Mouse (Mus musculus): ENCODE results near the gene Rlbp1. TPM values are rescaled to one million over a fixed set of nuclear protein-coding genes. Genes with fewer than 3 reads are reported as not detected.

Rlbp1 gene
- polyA plus RNA-seq (2016; fragmentation: Nextera tagmentation; extraction: Ambion mirVana): 15.0 and 19.5 TPM in 2 replicates

DNA sequence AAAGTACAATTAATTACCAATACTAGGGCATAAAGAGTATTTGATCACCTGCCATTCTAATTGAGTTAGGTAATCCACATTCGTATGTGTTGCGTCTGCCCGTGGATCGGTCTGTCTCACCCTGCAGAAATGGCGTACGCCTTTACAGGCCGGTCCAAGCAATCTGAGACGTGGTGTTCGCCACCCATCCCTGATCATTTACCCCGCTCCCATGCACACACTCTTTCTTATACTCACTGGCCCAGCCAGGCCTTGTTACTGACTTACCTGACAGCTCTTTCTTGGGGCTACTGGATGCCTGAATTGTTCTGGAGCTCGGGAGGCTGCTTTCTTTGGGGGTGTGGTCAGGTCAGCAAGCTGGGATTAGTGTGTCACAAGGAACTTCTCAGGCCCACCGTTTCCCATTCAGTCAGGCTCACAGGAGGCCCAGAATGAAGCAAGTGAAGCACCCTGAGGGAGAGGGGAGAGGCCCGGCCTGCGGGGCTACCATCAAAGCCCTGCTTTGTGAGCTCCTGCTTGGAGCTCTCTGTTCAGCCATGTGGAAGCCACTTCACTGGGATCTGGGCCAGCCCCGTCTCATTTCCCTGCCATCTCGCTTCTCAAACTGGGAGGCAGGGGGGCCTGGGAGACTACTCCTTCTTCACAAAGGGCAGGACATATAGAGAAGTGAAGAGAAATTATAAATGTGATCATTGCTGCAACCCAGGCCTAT, at the start of gene Rlbp1:
TSS of gene Rlbp1 (minus strand) at position 627 of the 712 bp plus-strand sequence.
- peak; percentile 73; the same call in 1 of the 2 replicates for ATAC-seq (ENCODE audit: low FRiP score)
- H3K27ac ChIP-seq: peak within 1 kb of the TSS; percentile 83
- WGBS: 47% methylated on average over 16 of the region's 16 CpGs
- peak within 1 kb of the TSS; percentile 21; the same call in 1 of the 2 replicates for H3K4me2 ChIP-seq
- no peak within 1 kb of the TSS for H3K4me3 ChIP-seq (replicated peaks)
- no peaks in the 10 kb centered on the region for H3K27me3 ChIP-seq
- no peaks in the 10 kb centered on the region for H3K9me3 ChIP-seq
- no peaks in the 10 kb centered on the region for H3K36me3 ChIP-seq (replicated peaks)
- peaks cover 20% of the 10 kb centered on the region for H3K4me1 ChIP-seq
- 0 out of 2 replicates have a peak within 1 kb of the TSS, but pooled peaks have one; percentile 21 for H3K9ac ChIP-seq

- H3K9me3 ChIP-seq: no peaks in the 10 kb centered on the region
- no peak overlapping the region for H3K4me2 ChIP-seq
- 61% methylated on average over 5 of the region's 5 CpGs for WGBS
- H3K36me3 ChIP-seq (replicated peaks): peaks cover 15% of the 10 kb centered on the region
- no peak overlapping the region for H3K4me3 ChIP-seq (replicated peaks)
- ATAC-seq (ENCODE audit: low FRiP score): no peak
- H3K27me3 ChIP-seq: no peaks in the 10 kb centered on the region
- H3K4me1 ChIP-seq: no peaks in the 10 kb centered on the region
- no peak overlapping the region for H3K9ac ChIP-seq
- H3K27ac ChIP-seq: no peak overlapping the region
These were observed 41.4 kb upstream of the Rlbp1 start for GRCm38 (mm10) chr7:79428243-79428642.

DNA sequence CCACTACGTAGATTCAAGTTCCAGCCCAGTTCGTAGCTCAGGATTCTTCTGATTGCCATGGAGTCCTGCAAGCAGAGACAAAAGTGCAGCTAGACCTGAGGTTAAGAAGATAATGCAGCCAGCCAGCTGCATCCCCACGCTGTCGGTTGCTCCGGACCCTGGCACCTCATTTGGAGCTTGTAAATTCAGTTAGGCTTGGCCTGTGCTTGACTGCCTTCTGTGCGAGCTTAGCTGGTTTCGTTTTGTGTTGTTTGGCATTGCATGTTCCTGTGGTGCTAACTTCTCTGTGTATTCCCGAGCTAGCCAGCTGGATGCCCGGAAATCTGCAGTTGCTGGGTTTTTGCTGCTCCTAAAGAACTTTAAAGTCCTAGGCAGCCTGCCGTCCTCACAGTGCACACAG, 39.0 kb upstream of the Rlbp1 start:
- 85% methylated on average over 10 of the region's 10 CpGs for WGBS
- H3K4me1 ChIP-seq: no peaks in the 10 kb centered on the region
- H3K4me3 ChIP-seq (replicated peaks): no peak overlapping the region
- peaks cover 21% of the 10 kb centered on the region for H3K36me3 ChIP-seq (replicated peaks)
- ATAC-seq (ENCODE audit: low FRiP score): no peak
- no peak overlapping the region for H3K27ac ChIP-seq
- H3K9me3 ChIP-seq: no peaks in the 10 kb centered on the region
- no peaks in the 10 kb centered on the region for H3K27me3 ChIP-seq
- H3K9ac ChIP-seq: no peak overlapping the region
- no peak overlapping the region for H3K4me2 ChIP-seq

DNA sequence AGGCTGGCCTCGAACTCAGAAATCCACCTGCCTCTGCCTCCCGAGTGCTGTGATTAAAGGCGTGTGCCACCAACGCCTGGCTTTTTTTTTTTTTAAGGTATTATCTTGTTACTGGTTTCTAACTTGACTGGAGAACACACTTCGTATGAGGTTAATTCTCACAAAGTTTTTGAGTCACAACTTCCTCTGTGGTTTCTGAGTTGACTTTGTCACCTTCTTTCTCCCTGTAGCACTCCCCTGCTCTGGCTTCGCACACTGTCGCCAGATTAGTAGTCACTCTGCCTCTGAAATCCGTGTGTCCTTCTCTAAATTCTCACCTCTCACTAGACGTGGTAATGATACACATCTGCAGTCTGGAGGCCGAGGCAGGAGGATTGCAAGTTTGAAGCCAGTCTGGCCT, 36.0 kb upstream of the Rlbp1 start:
- Histone ChIP-seq H3K27ac (no peak overlapping the region), H3K9ac (no peak overlapping the region), H3K36me3 (replicated peaks) (peaks cover 26% of the 10 kb centered on the region), H3K4me3 (replicated peaks) (no peak overlapping the region), H3K27me3 (no peaks in the 10 kb centered on the region), H3K4me1 (no peaks in the 10 kb centered on the region), H3K9me3 (no peaks in the 10 kb centered on the region), H3K4me2 (no peak overlapping the region)
- WGBS: 90% methylated on average over 10 of the region's 10 CpGs
- ATAC-seq (ENCODE audit: low FRiP score): no peak

DNA sequence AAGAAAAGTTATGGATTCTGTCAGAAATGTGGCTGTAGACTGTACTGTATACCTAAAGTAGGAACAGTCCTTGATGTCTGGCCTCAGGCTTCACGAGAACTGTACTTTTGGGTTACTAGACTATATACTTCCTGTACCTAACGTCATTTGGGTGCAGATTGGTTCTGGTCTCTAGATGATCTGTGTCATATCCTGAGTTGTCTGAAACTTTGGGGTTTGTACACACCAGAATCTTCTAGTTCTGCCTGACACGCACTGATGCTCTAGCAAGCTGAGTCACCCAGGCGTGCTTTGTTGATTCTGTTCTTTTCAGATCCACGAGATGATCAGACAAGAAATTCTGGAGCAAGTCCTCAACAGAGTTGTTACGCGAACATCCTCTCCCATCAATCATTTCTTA, 33.1 kb upstream of the Rlbp1 start:
- Histone ChIP-seq H3K9me3 (no peaks in the 10 kb centered on the region), H3K4me3 (replicated peaks) (no peak overlapping the region), H3K4me1 (no peaks in the 10 kb centered on the region), H3K27me3 (no peaks in the 10 kb centered on the region), H3K9ac (no peak overlapping the region), H3K27ac (no peak overlapping the region), H3K4me2 (no peak overlapping the region), H3K36me3 (replicated peaks) (peaks cover 24% of the 10 kb centered on the region)
- 93% methylated on average over 7 of the region's 7 CpGs for WGBS
- ATAC-seq (ENCODE audit: low FRiP score): no peak

GRCm38 (mm10) chr7:79414449-79415375, 27.9 kb upstream of the Rlbp1 start:
- H3K27me3 ChIP-seq: no peaks in the 10 kb centered on the region
- H3K9ac ChIP-seq: no peak overlapping the region
- WGBS: 92% methylated on average over 18 of the region's 18 CpGs
- no peaks in the 10 kb centered on the region for H3K4me1 ChIP-seq
- H3K4me3 ChIP-seq (replicated peaks): no peak overlapping the region
- ATAC-seq (ENCODE audit: low FRiP score): no peak
- H3K27ac ChIP-seq: no peak overlapping the region
- H3K9me3 ChIP-seq: no peaks in the 10 kb centered on the region
- H3K4me2 ChIP-seq: no peak overlapping the region
- peaks cover 5% of the 10 kb centered on the region; the same call in 1 of the 2 replicates for H3K36me3 ChIP-seq (replicated peaks)

- Histone ChIP-seq H3K9me3 (no peaks in the 10 kb centered on the region), H3K4me2 (no peak overlapping the region), H3K27ac (no peak overlapping the region), H3K27me3 (no peaks in the 10 kb centered on the region), H3K9ac (no peak overlapping the region), H3K4me1 (no peaks in the 10 kb centered on the region), H3K4me3 (replicated peaks) (no peak overlapping the region), H3K36me3 (replicated peaks) (no peaks in the 10 kb centered on the region; the same call in none of the 2 replicates)
- 87% methylated on average over 3 of the region's 3 CpGs for WGBS
- no peak for ATAC-seq (ENCODE audit: low FRiP score)
These were observed 13.4 kb upstream of the Rlbp1 start for GRCm38 (mm10) chr7:79400296-79400695.

- no peak overlapping the region for H3K4me2 ChIP-seq
- no peak overlapping the region for H3K9ac ChIP-seq
- H3K4me1 ChIP-seq: no peaks in the 10 kb centered on the region
- no peaks in the 10 kb centered on the region for H3K9me3 ChIP-seq
- ATAC-seq (ENCODE audit: low FRiP score): no peak
- 75% methylated on average over 12 of the region's 12 CpGs for WGBS
- no peaks in the 10 kb centered on the region for H3K27me3 ChIP-seq
- no peak overlapping the region for H3K27ac ChIP-seq
- no peak overlapping the region for H3K4me3 ChIP-seq (replicated peaks)
- H3K36me3 ChIP-seq (replicated peaks): no peaks in the 10 kb centered on the region; the same call in none of the 2 replicates
These were observed 12.1 kb upstream of the Rlbp1 start for GRCm38 (mm10) chr7:79398971-79399370.

GRCm38 (mm10) chr7:79398426-79398825, 11.6 kb upstream of the Rlbp1 start:
- H3K36me3 ChIP-seq (replicated peaks): no peaks in the 10 kb centered on the region; the same call in none of the 2 replicates
- no peak overlapping the region for H3K9ac ChIP-seq
- H3K27me3 ChIP-seq: no peaks in the 10 kb centered on the region
- no peaks in the 10 kb centered on the region for H3K9me3 ChIP-seq
- no peaks in the 10 kb centered on the region for H3K4me1 ChIP-seq
- ATAC-seq (ENCODE audit: low FRiP score): no peak
- 93% methylated on average over 8 of the region's 8 CpGs for WGBS
- H3K27ac ChIP-seq: no peak overlapping the region
- no peak overlapping the region for H3K4me2 ChIP-seq
- no peak overlapping the region for H3K4me3 ChIP-seq (replicated peaks)

- no peaks in the 10 kb centered on the region for H3K36me3 ChIP-seq (replicated peaks)
- no peak overlapping the region for H3K27ac ChIP-seq
- no peak overlapping the region for H3K9ac ChIP-seq
- 88% methylated on average over 10 of the region's 10 CpGs for WGBS
- H3K4me3 ChIP-seq (replicated peaks): no peak overlapping the region
- H3K4me2 ChIP-seq: no peak overlapping the region
- H3K9me3 ChIP-seq: no peaks in the 10 kb centered on the region
- no peaks in the 10 kb centered on the region for H3K27me3 ChIP-seq
- peaks cover 7% of the 10 kb centered on the region for H3K4me1 ChIP-seq
- no peak for ATAC-seq (ENCODE audit: low FRiP score)
These were observed 10.7 kb upstream of the Rlbp1 start for GRCm38 (mm10) chr7:79397446-79397963.

GRCm38 (mm10) chr7:79395186-79395585, 8.3 kb upstream of the Rlbp1 start:
- Histone ChIP-seq H3K4me1 (peaks cover 14% of the 10 kb centered on the region), H3K4me2 (no peak overlapping the region), H3K9ac (no peak overlapping the region), H3K36me3 (replicated peaks) (no peaks in the 10 kb centered on the region), H3K9me3 (no peaks in the 10 kb centered on the region), H3K4me3 (replicated peaks) (no peak overlapping the region), H3K27me3 (no peaks in the 10 kb centered on the region), H3K27ac (no peak overlapping the region)
- 86% methylated on average over 7 of the region's 7 CpGs for WGBS
- no peak for ATAC-seq (ENCODE audit: low FRiP score)

DNA sequence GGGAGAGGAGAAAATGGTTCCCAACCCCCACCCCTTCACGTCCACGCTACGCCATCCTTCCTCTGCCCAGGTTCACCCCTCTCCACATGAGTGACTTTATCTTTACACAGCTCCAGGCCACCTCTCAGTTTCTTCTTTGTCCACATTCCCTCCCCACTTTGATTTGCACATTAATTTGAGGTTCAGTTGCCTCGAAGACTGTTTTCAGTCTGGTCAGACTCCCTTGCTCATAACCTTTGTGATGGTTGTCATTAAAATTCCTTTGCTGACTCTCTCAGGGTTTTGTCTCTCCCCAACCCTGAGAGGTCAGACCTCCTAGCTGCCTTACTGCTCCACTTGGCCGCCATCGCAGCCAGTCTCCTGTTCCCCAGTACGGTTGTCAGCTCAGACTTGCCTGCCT, 7.8 kb upstream of the Rlbp1 start:
- Histone ChIP-seq H3K27me3 (no peaks in the 10 kb centered on the region), H3K9me3 (no peaks in the 10 kb centered on the region), H3K4me3 (replicated peaks) (no peak overlapping the region), H3K36me3 (replicated peaks) (no peaks in the 10 kb centered on the region), H3K4me2 (no peak overlapping the region), H3K4me1 (peaks cover 14% of the 10 kb centered on the region), H3K27ac (no peak overlapping the region), H3K9ac (no peak overlapping the region)
- WGBS: 68% methylated on average over 7 of the region's 7 CpGs
- no peak for ATAC-seq (ENCODE audit: low FRiP score)

Measured in forebrain, embryonic 12.5 days (tissue).